Mouse (Mus musculus): ENCODE data around the gene Chid1. TPM values are rescaled to one million over a fixed set of nuclear protein-coding genes. Genes with fewer than 3 reads are reported as not detected.

Gene Chid1
- polyA plus RNA-seq, 1 experiment from 2014 or later = 35.0 TPM

DNA sequence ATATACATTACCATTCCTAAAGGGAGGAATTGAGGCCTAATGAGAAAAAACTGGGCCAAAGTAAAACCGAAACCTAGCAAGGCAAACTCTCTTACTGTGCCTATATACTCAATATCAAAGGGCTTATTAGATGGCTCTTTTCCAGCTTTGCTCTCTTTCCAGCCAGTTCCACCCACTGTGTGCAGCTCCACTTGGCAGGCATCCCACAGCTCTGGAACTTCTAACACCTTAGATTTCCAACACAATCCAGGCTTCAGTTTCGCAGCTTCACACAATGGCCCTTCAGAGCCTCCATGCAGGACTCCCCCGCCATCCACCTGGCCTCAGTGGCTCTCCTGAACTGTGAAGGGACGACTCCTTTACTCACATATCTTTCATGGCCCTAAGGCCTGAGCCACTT is 5.0 kb upstream of the Chid1 start:
- no peak for ATAC-seq (replicated peaks; ENCODE audit: insufficient number of reproducible peaks, low FRiP score, low TSS enrichment)
- Histone ChIP-seq H3K9me3 (replicated peaks; ENCODE audit: control insufficient read depth, low read length) (no peaks in the 10 kb centered on the region), H3K4me2 (no peak overlapping the region), H3K4me1 (ENCODE audit: control insufficient read depth, insufficient read depth, low read length) (peaks cover 5% of the 10 kb centered on the region; the same call in 1 of the 2 replicates), H3K9ac (ENCODE audit: low read depth, low read length) (no peak overlapping the region), H3K27me3 (ENCODE audit: control insufficient read depth, insufficient read depth, low read length) (no peaks in the 10 kb centered on the region), H3K27ac (ENCODE audit: low read depth, low read length) (no peak overlapping the region), H3K36me3 (ENCODE audit: control insufficient read depth, insufficient read depth, low read length) (no peaks in the 10 kb centered on the region), H3K4me3 (ENCODE audit: low read depth, low read length) (no peak overlapping the region)
- 74% methylated on average over 4 of the region's 4 CpGs for WGBS (ENCODE audit: insufficient replicate concordance)

DNA sequence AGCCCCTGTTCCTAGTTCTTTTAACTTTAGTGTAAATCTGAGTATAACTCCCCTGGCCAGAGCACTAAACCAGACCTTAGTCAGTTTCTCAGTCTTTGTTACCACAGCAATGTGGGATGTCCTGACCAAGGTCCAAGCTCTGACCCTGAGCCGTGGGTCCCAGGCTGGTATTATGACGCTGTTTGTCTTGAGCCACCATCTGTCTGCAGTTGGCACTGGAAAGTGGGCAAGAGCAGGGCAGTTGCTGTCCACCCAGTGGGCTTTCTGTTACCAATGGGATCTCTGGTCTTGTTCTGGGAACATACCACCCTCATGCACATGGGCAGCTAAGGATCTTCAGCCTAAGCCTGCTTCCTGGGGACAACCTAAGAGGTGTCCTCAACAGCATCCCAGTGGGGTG is 2.9 kb upstream of the Chid1 start:
- no peak for ATAC-seq (replicated peaks; ENCODE audit: insufficient number of reproducible peaks, low FRiP score, low TSS enrichment)
- Histone ChIP-seq H3K27ac (ENCODE audit: low read depth, low read length) (no peak overlapping the region), H3K4me3 (ENCODE audit: low read depth, low read length) (no peak overlapping the region), H3K36me3 (ENCODE audit: control insufficient read depth, insufficient read depth, low read length) (no peaks in the 10 kb centered on the region), H3K4me2 (no peak overlapping the region), H3K9me3 (replicated peaks; ENCODE audit: control insufficient read depth, low read length) (no peaks in the 10 kb centered on the region), H3K4me1 (ENCODE audit: control insufficient read depth, insufficient read depth, low read length) (peaks cover 13% of the 10 kb centered on the region), H3K9ac (ENCODE audit: low read depth, low read length) (no peak overlapping the region), H3K27me3 (ENCODE audit: control insufficient read depth, insufficient read depth, low read length) (no peaks in the 10 kb centered on the region)
- 84% methylated on average over 2 of the region's 2 CpGs for WGBS (ENCODE audit: insufficient replicate concordance)

DNA sequence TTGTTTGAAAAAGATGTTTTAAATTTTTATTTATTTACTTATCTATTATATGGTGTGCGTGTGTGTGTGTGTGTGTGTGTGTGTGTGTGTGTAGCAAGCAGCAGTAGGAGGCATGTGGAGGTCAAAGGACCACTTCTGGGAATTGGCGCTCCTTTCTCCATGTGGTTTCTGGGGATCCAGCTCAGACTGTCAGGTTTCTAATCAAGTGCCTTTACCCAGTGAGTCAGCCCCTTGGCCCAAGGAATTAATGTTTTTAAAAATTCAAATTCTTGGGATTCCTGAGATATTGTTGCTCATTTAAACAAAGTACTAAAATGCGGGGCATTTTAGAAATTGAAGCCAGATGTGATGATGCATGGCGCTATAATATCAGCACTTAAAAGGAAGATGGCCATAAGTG is 2.0 kb upstream of the Chid1 start:
- 82% methylated on average over 4 of the region's 4 CpGs for WGBS (ENCODE audit: insufficient replicate concordance)
- ATAC-seq (replicated peaks; ENCODE audit: insufficient number of reproducible peaks, low FRiP score, low TSS enrichment) = no peak
- no peak overlapping the region for H3K4me3 ChIP-seq (ENCODE audit: low read depth, low read length)
- no peaks in the 10 kb centered on the region for H3K27me3 ChIP-seq (ENCODE audit: control insufficient read depth, insufficient read depth, low read length)
- H3K4me1 ChIP-seq (ENCODE audit: control insufficient read depth, insufficient read depth, low read length) = peaks cover 13% of the 10 kb centered on the region
- H3K36me3 ChIP-seq (ENCODE audit: control insufficient read depth, insufficient read depth, low read length) = no peaks in the 10 kb centered on the region
- H3K9me3 ChIP-seq (replicated peaks; ENCODE audit: control insufficient read depth, low read length) = no peaks in the 10 kb centered on the region
- no peak overlapping the region for H3K4me2 ChIP-seq
- no peak overlapping the region for H3K9ac ChIP-seq (ENCODE audit: low read depth, low read length)
- H3K27ac ChIP-seq (ENCODE audit: low read depth, low read length) = no peak overlapping the region

DNA sequence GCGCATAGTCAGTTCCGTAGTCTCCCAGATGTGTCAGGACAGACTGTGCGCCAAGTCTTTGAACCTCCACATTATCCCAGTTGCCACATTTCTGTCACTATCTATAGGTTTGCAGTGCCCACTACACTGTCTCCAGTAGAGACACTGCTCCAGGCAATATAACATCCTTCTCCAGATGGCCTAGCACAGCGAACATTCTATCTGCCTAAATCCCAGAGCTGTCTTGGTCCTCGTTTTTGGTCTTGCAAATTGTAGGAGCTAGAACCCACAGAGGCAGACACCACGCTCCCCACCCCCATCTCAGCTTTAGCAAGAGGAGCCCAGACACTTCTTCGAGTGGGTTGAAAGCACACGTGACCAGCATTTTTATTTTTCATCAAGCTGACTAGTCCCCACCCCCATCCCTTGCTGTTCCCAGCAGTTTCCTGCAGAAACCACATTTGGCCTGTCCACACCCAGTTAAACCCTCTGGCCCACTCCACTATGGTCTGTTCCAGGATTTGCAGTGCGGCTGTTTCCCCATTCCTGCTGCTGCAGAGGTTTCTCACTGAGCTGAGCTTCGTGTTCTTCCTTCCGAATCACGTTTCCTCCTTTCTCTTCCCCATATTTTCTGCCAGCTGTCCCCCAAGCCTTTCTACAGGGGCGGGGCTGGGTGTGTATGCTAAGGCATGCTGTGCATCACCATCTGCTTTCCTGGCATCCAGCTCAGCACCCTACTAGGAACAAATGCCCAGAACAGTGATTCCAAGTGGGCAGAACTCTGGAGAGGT is 840 bp upstream of the Chid1 start:
- 58% methylated on average over 13 of the region's 13 CpGs for WGBS (ENCODE audit: insufficient replicate concordance)
- H3K9ac ChIP-seq (ENCODE audit: low read depth, low read length) = no peak overlapping the region; the same call in 1 of the 2 replicates
- H3K9me3 ChIP-seq (replicated peaks; ENCODE audit: control insufficient read depth, low read length) = no peaks in the 10 kb centered on the region
- no peak overlapping the region for H3K27ac ChIP-seq (ENCODE audit: low read depth, low read length)
- H3K4me3 ChIP-seq (ENCODE audit: low read depth, low read length) = peak overlapping the region; percentile 80
- ATAC-seq (replicated peaks; ENCODE audit: insufficient number of reproducible peaks, low FRiP score, low TSS enrichment) = no peak
- H3K27me3 ChIP-seq (ENCODE audit: control insufficient read depth, insufficient read depth, low read length) = no peaks in the 10 kb centered on the region
- H3K4me2 ChIP-seq = peak overlapping the region; percentile 95
- peaks cover 13% of the 10 kb centered on the region for H3K4me1 ChIP-seq (ENCODE audit: control insufficient read depth, insufficient read depth, low read length)
- no peaks in the 10 kb centered on the region for H3K36me3 ChIP-seq (ENCODE audit: control insufficient read depth, insufficient read depth, low read length)

DNA sequence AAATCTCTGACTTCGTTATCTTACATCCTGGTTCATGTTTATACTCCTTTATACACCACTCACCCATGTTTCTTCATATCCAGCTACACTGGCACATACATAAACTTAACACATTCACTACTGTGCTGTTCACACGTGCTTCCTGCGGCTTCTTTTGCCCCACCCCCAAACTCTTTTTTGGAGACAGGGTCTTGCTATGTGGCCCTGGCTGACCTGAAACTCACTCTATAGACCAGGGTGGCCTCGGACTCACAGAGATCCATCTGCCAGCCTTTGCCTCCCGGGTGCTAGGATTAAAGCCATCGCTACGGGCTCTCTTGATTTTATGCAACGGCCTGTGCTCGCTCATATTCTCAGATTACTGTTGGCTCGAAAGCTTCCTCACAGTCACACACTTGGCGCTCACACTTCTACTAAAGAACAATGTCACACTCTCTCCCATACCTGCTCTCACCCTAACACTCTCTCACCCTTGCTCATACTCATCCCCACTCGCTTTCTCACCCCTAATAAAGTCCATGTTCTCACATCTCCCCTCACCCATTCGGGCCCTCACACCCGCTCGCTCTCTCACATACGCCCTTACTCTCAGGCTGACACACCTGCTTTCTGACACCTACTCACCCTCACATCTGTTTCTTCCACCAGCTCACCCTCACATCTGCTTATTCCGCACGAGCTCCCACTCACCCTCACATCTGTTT is 653 bp downstream of the Chid1 start:
- no peaks in the 10 kb centered on the region for H3K27me3 ChIP-seq (ENCODE audit: control insufficient read depth, insufficient read depth, low read length)
- peak overlapping the region; percentile 90 for H3K9ac ChIP-seq (ENCODE audit: low read depth, low read length)
- peaks cover 16% of the 10 kb centered on the region for H3K4me1 ChIP-seq (ENCODE audit: control insufficient read depth, insufficient read depth, low read length)
- peak overlapping the region; percentile 57; the same call in 1 of the 2 replicates for H3K27ac ChIP-seq (ENCODE audit: low read depth, low read length)
- H3K36me3 ChIP-seq (ENCODE audit: control insufficient read depth, insufficient read depth, low read length) = no peaks in the 10 kb centered on the region
- H3K4me2 ChIP-seq = peak overlapping the region; percentile 95
- ATAC-seq (replicated peaks; ENCODE audit: insufficient number of reproducible peaks, low FRiP score, low TSS enrichment) = no peak
- 13% methylated on average over 18 of the region's 18 CpGs for WGBS (ENCODE audit: insufficient replicate concordance)
- H3K9me3 ChIP-seq (replicated peaks; ENCODE audit: control insufficient read depth, low read length) = no peaks in the 10 kb centered on the region
- H3K4me3 ChIP-seq (ENCODE audit: low read depth, low read length) = peak overlapping the region; percentile 80

DNA sequence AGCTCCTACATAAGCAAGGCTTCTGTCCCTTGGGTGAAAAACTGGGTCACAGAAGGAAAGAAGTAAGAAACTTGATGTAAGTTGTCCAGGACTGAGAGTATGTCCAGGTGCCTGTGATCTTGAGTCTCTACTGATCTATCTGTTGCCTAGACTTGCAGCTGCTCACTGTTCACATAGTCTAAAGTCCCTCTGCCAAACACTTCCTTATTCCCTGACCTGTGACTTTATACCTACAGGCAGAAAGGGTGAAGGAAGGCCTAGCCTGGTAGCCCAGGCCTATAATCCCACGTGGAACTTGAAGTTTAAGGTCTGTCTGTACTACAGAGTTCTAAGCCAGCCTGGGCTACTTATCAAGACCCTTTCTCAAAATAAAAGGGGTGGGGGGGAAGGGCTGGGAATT is 4.1 kb downstream of the Chid1 start:
- H3K36me3 ChIP-seq (ENCODE audit: control insufficient read depth, insufficient read depth, low read length) = no peaks in the 10 kb centered on the region; the same call in 1 of the 2 replicates
- H3K27ac ChIP-seq (ENCODE audit: low read depth, low read length) = no peak overlapping the region
- H3K4me2 ChIP-seq = no peak overlapping the region
- ATAC-seq (replicated peaks; ENCODE audit: insufficient number of reproducible peaks, low FRiP score, low TSS enrichment) = no peak
- WGBS (ENCODE audit: insufficient replicate concordance) = 71% methylated on average over 1 of the region's 1 CpGs
- H3K27me3 ChIP-seq (ENCODE audit: control insufficient read depth, insufficient read depth, low read length) = no peaks in the 10 kb centered on the region
- H3K4me1 ChIP-seq (ENCODE audit: control insufficient read depth, insufficient read depth, low read length) = peaks cover 16% of the 10 kb centered on the region
- no peak overlapping the region for H3K4me3 ChIP-seq (ENCODE audit: low read depth, low read length)
- no peak overlapping the region for H3K9ac ChIP-seq (ENCODE audit: low read depth, low read length)
- no peaks in the 10 kb centered on the region for H3K9me3 ChIP-seq (replicated peaks; ENCODE audit: control insufficient read depth, low read length)

DNA sequence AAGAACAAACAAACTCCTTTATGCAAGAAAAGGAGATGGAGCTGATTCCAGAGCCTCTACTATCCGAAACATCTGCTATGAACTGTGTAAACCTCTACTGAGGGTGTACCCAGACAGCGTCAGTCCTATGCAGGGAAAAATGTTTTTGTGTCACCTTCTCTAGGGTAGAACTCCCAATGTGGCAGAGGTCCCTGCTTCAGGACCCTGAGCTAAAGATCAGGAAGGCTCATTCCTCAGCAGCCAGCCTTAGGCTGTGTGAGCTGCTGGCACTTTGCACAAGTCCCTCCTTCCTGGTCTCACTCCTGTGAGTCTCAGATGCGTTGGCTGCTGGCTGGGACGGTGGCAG is 14.1 kb downstream of the Chid1 start:
- ATAC-seq (replicated peaks; ENCODE audit: insufficient number of reproducible peaks, low FRiP score, low TSS enrichment) = 0 out of 2 replicates have a peak, but pooled peaks have one; percentile 10
- Histone ChIP-seq H3K4me3 (ENCODE audit: low read depth, low read length) (no peak overlapping the region), H3K27me3 (ENCODE audit: control insufficient read depth, insufficient read depth, low read length) (no peaks in the 10 kb centered on the region), H3K9ac (ENCODE audit: low read depth, low read length) (no peak overlapping the region), H3K27ac (ENCODE audit: low read depth, low read length) (no peak overlapping the region), H3K36me3 (ENCODE audit: control insufficient read depth, insufficient read depth, low read length) (peaks cover 6% of the 10 kb centered on the region), H3K4me2 (no peak overlapping the region), H3K9me3 (replicated peaks; ENCODE audit: control insufficient read depth, low read length) (no peaks in the 10 kb centered on the region), H3K4me1 (ENCODE audit: control insufficient read depth, insufficient read depth, low read length) (no peaks in the 10 kb centered on the region)
- 80% methylated on average over 4 of the region's 4 CpGs for WGBS (ENCODE audit: insufficient replicate concordance)

DNA sequence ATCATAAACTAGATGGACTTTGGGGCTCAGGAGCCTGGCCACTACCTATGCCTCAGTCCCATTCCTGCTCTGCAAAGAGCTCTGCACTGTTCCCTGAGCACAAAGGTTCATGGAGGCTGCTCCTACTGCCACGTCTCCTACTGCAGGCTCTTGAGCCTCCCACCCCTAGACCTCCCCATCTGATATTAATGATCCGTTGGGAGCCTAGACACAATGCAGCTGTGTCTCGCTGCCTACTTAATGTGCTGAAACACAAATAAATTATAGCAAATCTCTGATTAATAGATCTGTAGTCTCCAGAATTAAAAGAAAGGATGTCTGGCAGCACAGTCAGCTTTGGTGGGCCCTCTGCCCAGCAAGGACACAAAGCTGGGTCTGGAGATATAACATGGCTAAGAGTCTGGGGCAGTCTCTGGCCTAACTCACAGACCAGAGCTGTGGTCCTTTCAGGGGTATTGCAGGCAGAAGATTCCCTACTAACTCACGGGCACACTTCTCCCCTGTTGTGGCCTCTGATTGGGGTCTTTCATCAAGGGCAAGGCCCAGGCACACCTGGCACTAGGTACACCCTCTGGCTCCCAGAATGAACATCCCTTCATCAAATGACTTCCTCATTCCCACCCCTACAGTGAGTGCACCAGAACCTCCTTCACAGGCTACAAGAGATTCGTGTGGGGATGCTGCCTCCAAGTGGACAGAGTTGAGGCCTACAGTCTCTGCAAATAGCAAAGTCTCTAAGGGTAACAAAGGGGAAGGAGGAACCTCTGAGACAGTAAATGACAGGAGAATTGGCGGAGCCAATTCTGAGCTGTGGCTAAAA is 14.7 kb downstream of the Chid1 start:
- Histone ChIP-seq H3K9me3 (replicated peaks; ENCODE audit: control insufficient read depth, low read length) (no peaks in the 10 kb centered on the region), H3K4me3 (ENCODE audit: low read depth, low read length) (no peak overlapping the region), H3K4me1 (ENCODE audit: control insufficient read depth, insufficient read depth, low read length) (no peaks in the 10 kb centered on the region), H3K4me2 (no peak overlapping the region), H3K27ac (ENCODE audit: low read depth, low read length) (no peak overlapping the region), H3K27me3 (ENCODE audit: control insufficient read depth, insufficient read depth, low read length) (no peaks in the 10 kb centered on the region), H3K9ac (ENCODE audit: low read depth, low read length) (no peak overlapping the region), H3K36me3 (ENCODE audit: control insufficient read depth, insufficient read depth, low read length) (peaks cover 6% of the 10 kb centered on the region; the same call in 1 of the 2 replicates)
- ATAC-seq (replicated peaks; ENCODE audit: insufficient number of reproducible peaks, low FRiP score, low TSS enrichment) = no peak
- WGBS (ENCODE audit: insufficient replicate concordance) = 49% methylated on average over 6 of the region's 6 CpGs
